Mouse (Mus musculus): ENCODE data around the gene Sh3pxd2a.

Sh3pxd2a gene

DNA sequence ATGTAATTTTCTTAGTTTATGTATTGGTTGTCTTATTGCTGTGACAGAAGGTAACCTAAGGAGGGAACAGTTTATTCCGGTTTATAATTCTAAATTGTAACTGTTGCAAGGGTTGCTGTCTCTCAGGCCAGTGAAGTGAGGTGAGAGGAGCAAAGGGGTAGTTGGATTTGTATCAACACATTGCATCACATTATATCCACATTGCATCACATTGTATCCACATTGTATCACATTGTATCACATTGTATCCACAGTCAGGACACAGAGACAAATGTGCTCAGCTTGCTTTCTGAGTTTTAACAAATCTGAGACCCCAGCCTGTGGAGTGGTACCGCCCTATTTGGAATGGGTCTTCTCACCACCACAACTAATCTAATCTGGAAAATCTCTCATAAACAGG lies 244.0 kb downstream of the Sh3pxd2a start:
- DNase-seq (ENCODE audit: extremely low spot score, low read depth, low spot score): no peak

DNA sequence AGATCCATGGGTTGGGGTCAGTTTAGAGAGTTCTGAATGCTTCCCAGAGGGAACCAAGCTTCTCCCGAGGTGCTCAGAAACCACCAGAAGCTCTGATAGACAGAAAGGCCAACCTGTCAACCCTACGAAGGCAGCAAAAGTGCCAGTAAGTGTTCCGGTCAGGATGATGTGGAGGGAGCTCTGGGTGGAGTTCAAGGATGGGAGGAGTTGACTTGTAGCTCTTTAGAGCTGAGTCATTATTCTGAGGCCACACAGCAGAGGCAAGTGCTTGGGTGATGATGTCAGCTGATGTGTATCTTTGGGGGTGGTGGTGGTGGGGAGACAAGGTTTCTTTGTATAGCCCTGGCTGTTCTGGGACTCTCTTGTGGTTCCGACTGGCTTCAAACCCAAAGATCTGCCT lies 244.6 kb downstream of the Sh3pxd2a start:
- DNase-seq (ENCODE audit: extremely low spot score, low read depth, low spot score): no peak

DNA sequence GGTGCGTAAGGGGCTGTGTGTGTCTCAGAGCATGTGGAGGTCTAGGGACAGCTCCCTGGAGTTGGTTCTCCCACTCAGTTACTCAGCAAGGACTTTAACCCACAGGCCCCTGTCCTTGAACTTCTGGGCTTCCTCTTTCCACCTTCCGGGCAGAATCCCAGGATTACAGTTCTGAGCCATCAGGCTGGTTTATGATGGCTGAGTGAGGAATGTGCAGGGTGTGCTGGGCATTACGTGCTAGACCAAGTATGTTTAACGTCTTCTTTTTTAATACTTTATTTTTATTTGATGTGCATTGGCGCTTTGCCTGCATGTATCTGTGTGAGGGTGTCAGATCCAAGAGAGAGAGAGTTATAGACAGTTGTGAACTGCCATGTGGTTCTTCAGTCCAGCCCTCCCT lies 247.4 kb downstream of the Sh3pxd2a start:
- no peak for DNase-seq (ENCODE audit: extremely low spot score, low read depth, low spot score)

DNA sequence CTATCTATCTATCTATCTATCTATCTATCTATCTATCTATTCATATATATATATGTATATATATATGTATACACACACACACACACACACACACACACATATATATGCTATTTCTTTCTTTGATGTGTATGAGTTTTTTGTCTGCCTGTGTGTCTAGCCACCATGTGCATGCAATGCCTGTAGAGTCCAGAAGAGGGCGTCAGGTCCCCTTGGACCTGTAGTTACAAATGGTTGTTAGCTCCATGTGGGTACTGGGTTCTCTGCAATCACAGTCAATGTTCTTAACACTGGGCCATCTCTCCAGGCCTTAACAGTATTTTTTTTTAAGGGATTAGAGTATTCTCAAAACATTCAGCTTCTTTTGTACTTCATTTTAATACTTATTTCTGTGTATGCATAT lies 250.7 kb downstream of the Sh3pxd2a start:
- DNase-seq (ENCODE audit: extremely low spot score, low read depth, low spot score): no peak

DNA sequence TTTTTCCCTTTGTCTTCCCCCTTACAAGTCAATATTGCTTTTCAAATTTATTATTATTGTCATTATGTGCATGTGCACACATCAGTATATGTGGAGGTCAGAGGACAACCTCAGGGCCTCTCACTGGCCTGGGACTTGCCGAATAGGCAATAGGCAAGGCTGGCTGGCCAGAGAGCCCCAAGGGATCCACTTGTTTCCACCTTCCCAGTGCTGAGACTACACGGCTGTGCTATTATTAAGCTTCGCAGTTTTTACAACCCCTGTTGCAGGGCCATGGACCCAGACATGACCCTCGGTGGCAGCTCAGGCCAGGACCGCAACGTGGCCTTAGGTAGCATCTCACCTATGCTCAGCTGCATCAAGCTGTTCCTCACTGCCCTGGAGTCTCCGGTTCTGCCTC lies 251.8 kb downstream of the Sh3pxd2a start:
- DNase-seq (ENCODE audit: extremely low spot score, low read depth, low spot score): no peak

DNA sequence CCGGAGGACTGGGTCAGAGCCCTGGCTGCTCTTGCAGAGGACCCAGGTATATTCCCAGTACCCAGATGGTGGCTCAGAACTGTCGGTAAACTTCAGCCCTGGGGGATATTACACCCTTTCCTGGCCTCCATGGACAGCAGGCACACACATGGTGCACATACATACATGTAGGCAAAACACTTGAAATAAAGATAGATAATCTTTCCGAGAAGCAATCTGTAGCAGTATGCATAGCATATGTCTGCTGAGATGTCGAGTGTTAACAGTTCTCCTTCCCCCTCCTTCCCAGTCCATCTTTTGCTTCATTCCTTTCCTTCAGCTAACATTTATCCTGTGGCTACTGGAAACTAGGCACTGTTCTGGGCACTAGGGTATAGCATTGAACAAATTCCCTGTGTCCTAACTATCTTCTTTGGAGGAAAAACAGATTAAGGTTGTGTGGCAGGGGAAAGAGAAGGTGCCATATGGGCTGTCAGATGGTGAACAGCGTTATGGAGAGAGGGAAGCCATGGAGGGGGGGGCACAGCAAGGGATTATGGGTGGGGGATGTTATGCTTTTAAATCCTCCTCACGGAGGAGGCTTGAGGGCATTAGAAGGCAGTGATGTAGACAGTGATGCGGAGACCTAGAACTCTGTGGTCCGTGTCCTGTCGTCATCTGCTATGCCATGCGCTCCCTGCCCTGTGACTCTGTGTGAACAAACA lies 252.4 kb downstream of the Sh3pxd2a start:
- no peak for DNase-seq (ENCODE audit: extremely low spot score, low read depth, low spot score)

DNA sequence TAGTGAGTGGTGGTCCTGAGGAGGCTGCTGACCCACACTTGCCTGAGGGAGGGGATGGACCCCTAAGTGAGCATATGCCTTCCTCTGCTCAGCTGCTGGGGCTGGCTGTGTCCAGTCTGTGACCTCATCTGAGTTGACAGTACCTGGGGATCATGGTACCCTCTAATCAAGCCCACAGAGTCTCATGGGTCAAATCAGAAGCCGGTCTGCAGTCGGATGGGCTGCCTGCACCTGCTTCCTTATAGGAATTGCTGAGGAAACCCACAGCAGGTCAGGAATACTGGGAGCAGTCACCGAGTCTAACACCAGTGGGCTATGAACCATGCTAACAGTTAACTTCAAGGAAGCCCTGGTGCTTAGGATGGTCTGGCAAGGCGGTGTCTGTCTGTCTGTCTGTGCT lies 253.8 kb downstream of the Sh3pxd2a start:
- DNase-seq (ENCODE audit: extremely low spot score, low read depth, low spot score): no peak

All from hindlimb bud, embryonic 11.5 days (tissue).